Mouse (Mus musculus) G1E (cell line): ENCODE measurements around the gene Sipa1l3.

ENCODE experiments used
- CTCF ChIP-seq: IDR thresholded peaks from 2 replicates; pipeline ENCODE4 v1.5.1; 2012; ENCODE audit warnings: low read depth, low read length, inconsistent platforms, mixed read lengths
- GATA1 ChIP-seq: IDR thresholded peaks from 2 replicates; pipeline ENCODE4 v1.6.1; 2012; ENCODE audit warnings: borderline replicate concordance, low read length, inconsistent platforms, mixed read lengths
- GATA2 ChIP-seq: IDR thresholded peaks from 2 replicates; pipeline ENCODE4 v1.6.1; 2012; ENCODE audit warnings: low read depth, low read length, inconsistent platforms, borderline replicate concordance
- POLR2AphosphoS5 ChIP-seq: IDR thresholded peaks from 2 replicates; pipeline ENCODE4 v1.6.1; 2012; ENCODE audit warnings: low read depth, low read length, inconsistent platforms; ENCODE audit not compliant: insufficient replicate concordance
- TAL1 ChIP-seq: conservative IDR thresholded peaks from 2 replicates; pipeline ENCODE4 v1.6.1; 2012; ENCODE audit warnings: low read depth, low read length, inconsistent platforms, mixed read lengths

DNA sequence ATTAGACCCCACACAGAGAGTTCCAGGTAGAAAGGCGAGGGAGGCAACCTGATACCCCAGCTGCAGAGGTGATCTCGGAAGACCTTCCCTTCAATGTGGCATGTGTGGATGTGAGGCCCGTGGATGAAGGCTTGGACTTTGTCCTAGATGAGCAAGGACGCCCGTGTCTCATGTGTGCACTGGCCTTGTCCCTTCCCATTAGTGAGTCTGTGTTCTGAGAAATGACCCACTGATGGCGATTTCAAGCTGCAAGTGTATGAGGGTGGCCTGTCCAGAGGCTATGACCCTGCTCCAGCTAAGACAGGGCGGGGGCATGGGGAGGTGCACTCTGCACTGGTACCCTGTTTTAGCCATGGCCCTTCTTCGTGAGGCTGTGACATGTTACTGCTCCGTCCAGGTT, 178.2 kb downstream of the Sipa1l3 start:
- TF ChIP-seq CTCF: no peak
- TF ChIP-seq TAL1: no peak
- TF ChIP-seq GATA1: no peak
- TF ChIP-seq POLR2AphosphoS5: no peak
- TF ChIP-seq GATA2: no peak
